Mouse (Mus musculus): ENCODE measurements around the gene Igfbp7.
A peak's percentile ranks its signal among the peaks of the same experiment; 100 is the strongest.

Gene Igfbp7

DNA sequence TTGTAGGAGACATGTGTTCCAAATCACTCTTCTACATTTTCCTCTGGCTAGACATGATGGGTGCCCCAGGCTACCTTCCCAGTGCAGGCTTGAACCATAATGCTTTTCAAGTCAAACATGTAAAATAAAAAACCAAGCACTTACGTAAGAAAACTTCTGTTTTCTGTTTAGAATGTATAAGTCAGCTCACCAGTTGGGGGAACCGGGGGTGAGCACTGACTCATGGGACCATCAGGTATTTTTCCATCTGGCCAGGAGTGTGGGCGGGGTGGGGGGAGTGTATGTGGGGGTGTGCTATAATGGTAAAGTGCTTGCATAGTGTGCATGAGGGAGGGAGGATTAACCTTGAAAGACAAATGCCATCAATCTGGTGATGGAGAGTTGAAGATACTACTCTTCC lies 29.8 kb downstream of the Igfbp7 start:
- no peak for DNase-seq

DNA sequence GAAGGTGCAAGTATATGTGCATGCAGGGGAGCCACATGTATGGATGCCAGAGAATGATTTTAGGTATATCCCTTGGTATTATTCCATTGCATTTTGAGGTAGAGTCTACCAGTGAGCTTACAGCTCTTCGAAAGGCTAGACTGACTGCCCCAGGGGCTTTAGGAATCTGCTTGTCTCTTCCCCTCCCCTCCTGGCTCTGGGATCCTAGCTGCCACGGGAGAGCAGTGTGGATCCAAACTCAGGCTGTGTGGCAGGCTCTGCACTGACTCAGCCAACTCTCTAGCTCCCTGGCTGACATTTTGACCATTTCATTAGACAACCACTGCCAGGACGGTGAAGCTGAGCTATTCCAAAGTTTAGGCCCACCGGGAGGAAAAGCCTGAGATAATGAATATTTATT lies 32.3 kb downstream of the Igfbp7 start:
- no peak for DNase-seq

DNA sequence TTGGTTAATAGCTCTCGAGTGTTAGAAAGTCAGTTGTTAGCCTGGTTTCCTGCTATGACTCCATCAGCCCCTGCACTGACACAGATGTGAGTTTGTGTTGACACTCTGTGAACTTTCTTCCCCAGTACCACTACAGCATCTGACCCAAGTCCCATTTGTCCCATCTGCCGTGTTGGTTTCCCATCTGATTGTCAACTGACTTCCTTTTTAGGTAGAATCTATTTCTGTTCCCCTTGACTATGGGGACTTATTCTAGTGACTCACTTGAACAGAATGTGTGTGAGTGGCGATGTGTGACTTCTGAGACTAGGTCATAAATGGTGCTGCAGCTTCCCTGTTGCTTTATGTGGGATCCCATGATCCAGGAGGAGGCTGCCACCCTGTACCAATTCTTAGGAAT lies 32.9 kb downstream of the Igfbp7 start:
- DNase-seq: no peak

DNA sequence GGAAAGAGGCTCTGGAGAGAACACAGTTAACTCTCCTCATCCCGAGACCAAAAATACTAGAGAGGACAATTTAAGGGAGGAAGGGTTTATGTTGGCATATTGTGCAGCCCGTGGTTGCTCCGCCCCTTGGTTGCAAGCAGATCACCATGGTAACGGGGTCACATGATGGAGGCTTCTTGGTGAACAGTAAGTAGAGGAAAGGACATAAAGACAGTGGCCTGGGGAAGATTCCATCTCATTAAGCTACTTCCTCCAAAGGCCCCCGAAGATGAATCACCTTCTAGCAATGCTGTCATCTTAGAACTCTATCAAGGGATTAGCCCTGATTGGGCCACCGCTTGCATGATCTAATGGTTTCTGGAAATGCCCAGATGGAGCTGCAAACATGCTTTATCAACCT lies 35.1 kb downstream of the Igfbp7 start:
- peak; percentile 39 for DNase-seq

DNA sequence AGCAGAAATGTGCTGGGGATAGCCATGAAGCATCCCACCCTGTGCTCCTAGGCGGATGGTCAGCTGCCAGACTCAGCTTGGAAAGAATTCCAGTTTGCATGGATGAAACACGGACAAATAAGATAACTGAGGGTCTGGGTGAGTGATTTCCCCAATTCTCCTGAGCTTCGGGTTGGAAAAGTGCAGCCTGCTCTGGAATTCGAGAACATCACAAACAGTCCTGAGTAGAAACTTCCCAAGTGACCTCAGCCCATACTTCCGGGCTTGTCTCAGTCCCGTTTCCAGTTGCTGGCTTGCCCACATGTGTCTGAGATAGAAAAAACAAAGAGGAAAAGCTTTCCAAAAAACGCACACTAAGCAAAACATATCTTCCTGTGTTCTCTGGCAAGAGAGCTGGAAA lies 35.6 kb downstream of the Igfbp7 start:
- no peak for DNase-seq

DNA sequence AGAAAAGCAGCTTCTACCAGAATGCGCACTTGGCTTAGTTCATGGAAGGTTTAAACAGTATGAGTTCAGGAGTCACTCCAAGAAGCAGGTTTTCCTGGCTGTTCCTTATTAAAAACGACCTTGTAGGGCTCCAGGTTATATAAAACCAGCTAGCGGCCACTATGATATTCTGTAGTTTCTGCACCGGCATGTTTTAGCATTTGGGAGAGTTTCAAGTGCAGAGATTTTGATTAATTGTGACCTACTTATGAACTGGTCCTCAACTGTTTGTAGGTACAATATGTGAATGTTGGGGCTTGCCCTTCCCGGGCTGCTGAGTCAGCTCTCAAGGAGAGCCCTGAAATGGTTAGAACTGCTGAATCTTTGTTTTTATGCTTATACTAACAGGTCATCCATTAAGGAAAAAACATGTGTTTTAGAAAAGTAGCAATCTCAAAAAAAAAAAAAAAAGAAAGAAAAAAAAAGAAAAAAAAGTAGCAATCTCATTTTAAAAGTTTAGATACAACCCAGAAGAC lies 37.4 kb downstream of the Igfbp7 start:
- no peak for DNase-seq

DNA sequence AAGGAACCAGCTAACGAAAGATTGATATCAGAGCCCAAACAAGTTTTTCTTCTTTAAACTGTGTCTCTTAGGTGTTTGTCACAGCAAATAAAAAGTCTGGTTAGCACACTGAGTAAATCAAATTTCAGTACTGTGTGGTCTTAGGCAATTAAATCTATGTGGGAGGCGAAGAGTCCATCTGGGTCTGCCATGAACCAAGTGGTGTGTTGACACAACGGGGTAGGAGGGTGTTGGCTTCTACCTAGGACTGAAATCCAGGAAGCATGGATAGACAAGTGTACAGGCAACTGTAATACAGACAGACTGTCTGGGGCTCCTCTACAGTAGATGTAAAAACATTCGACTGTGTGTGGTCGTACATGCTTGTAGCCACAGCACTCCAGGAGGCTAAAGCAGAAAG lies 38.4 kb downstream of the Igfbp7 start:
- DNase-seq: no peak

DNA sequence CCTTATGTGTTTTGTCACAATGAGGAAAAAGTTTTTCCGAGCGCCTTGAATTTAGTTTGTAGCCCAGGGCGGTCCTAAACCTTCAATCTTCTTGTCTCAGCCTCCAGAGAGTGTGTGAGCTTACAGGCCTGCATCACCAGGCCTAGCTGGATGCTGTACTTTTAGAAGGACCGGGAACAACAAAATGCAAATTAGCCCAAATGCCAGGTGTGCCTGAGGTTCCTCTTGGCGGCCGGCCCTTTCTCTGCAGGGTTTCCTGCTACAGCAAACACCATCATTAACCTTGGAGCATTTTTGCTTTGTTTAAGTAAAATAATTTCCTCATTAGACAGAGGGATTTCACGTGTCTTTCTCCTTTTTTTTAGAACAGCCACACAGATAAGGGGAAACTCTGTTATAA lies 39.6 kb downstream of the Igfbp7 start:
- no peak for DNase-seq

DNA sequence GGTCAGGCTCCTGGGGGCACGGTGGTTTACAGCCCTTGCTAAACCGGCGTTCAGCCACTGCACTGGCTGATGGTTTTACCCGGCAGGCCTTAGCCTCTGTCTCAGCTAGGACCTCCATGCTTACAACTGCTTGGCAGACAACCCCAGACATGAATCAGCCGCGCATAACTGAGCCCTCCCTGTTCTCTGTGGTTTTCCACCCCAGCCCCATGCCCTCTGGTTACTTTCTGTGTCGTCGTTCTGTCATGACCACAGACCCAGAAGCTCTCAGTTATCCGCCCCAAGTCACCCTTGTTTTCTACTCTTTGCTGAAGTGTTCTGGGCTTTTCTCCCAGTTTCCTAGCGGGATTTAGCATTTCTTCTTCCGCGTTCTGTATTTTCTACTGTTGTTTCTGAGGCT lies 40.2 kb downstream of the Igfbp7 start:
- DNase-seq: no peak

DNA sequence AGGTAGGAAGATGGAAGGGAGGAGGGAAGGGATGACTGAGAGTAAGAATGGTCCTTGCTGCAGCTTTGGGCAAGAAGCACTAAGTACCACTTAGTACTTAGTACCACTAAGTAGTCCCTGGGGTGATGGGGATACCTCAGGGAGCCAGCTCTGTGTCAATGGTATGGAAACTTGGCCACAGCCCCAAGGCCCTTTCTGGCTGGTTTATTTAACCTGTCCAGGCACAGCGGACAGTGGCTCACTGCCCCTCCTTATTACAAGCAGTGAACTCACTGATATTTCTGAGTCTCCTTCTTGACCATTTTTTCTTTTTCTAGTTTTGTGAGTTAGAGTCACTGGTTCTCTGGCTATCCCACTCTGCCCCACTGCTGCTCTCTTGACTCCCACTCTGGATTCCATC lies 40.7 kb downstream of the Igfbp7 start:
- no peak for DNase-seq

DNA sequence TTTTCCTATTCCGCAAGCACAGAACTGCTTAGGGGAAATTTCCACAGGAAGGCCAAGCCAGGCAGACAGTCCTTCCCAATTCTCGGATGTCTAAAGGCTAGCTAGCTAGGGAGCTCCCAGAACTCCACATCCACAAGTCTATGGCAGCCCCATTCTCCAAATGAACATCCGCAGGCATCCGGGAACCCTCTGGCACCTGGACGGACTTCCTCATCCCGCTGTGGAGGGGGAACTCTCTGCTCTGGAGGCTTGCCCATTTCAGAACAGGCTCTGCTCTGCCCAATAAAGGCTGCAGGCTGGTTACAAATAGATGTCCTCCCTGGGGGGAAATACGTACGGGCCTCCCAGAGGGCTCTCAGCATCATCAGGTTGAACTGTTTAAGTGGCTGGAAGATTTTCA lies 41.5 kb downstream of the Igfbp7 start:
- DNase-seq: no peak

DNA sequence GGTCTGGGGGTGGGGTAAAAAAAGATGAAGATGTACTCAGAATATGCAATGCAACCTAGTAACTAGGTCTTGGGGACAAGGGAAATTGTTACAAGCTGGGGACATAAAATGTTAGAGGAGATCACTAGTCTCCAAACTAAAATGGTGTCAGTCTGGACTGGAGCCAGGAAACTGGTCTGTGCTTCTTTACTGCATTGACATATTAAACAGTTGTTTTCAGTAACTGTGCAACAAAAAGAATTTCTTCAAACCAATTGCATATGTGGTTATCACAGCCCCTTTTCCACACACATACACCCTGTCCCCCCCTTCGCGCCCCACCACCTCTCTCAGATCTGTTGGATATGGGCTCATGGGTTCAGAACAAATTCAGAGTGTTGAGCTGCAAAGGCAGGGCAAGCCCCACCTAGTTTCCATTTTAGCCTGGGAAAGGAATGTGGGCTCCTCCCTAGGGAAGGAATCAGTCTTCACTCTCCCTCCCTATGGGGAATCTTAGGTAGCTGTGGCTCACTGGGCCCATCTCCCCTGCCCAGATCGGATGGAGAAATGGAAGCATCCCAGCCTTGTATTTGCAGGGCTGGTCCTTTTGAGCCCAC lies 43.3 kb downstream of the Igfbp7 start:
- DNase-seq: no peak

DNA sequence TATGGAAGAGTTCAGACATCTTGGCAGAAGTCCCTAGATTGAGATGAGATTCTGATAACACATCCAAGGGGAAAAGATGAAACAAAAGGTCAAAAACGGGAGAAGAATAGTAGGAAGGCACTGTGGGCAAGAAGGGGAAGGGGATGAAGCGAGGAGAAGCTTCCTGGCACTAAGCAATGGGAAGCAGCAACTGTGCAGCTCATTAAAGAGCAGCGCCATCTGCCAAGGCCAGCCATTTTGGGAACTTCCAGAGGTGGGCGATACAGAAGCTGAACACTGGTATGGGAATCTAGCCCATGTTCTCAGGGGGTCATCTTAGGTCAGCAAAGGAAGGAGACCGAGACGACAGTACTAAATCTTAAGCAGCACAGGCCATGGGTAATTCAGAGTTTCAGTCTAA lies 44.2 kb downstream of the Igfbp7 start:
- no peak for DNase-seq

DNA sequence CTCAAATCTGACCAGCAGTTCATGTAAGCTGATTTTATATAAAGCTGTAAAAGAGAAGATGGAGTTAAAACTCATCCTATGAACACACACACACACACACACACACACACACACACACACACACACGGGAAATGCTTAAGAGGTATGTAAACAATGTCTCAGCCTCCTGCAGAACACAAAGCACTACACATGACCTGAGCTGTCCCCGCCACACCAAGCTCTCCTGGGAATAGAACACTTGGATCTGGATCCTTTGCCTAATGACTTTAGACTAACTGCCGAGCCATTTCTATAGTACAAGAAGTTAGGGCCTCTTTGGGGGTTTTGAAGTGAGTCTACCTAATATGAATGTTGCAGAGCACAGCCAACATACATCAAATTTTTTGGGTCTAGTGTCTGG lies 45.7 kb downstream of the Igfbp7 start:
- no peak for DNase-seq

DNA sequence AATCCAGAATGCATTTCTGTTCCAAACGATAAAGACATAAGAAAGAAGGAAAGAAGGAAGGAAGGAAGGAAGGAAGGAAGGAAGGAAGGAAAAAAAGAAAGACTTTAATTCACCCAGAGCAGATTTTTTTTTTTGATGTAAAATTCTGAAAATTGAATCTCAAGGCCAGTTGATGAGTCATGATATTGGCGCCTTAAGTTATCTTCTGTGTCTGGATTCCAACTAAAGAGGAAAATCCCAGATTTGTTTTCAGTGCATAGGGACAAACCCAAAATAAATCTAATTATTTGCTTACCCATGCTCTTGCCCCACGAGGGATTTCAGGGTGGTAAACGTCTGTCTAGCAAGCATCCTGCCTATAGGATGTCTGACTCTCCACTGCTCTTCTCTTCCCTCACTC lies 46.8 kb downstream of the Igfbp7 start:
- DNase-seq: no peak

DNA sequence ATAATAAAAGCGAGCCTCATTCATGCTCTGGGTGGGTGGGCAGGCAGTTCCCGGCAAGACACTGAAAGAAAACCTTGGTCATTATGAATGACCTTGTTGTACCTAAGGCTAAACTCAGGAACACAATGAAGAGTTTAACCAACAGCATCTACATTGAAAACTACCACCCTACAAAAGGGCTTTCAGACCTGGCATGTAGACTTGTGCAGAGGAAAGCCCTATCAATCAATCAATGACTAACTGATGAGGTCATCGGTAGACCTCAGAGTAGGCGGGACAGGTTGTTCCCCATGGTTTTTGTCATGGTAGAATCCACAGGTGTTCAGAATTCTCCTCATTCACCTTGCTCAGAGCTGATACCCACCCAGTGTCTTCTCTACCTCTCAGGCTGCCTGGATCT lies 47.9 kb downstream of the Igfbp7 start:
- DNase-seq: no peak

DNA sequence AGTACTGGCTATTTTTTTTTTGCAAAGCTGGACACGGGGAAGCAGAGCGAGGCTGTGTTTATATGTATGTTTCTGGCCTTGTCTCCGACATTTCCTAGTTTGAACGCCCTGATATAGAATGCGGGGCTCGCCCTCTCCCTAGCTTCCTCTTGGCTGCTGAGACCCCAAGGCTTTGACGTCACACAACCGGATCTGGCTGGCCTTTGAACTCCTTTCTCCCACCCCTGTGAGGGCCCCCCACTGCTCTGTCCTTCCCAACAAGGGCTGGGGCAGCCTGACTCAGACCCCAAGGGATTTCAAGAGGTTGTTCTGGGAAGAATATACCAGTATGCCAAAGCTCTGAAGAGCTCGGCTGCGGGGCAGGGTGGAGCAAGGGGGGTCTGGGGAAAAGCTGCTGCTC lies 49.5 kb downstream of the Igfbp7 start:
- DNase-seq: peak; percentile 61

DNA sequence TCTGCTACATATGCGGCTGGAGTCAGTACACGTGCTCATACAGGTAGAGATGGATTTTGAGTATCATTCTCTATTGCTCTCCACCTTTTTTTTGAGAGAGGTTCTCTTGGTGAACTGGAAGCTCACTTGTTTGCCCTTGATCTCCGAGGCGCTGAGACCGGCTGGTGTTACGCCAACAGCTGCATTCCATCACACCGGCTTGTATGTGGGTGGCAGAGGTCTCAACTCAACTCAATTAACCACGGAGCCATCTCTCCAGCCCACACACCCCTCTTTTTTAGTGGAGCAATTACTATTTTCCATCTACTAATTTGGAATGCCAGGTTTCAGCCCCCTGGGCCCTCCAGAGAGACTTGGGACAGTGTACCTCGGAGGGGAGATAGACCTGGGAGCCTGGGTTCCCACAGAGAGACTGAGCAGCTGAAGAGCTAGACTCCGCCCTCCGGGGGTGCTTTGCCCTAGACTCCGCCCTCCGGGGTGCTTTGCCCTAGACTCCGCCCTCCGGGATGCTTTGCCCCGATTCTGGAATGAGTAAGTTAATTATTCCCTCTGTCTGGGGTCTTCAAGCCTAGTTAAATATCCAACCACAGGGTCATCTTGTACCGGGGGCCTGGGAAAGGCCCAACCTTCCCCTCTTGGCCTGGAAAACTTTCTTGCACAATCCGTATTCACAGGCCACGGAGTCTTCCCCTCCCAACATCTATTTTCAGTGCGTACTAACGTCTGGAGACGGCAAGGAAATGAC lies 50.3 kb downstream of the Igfbp7 start:
- DNase-seq: peak; percentile 78

DNA sequence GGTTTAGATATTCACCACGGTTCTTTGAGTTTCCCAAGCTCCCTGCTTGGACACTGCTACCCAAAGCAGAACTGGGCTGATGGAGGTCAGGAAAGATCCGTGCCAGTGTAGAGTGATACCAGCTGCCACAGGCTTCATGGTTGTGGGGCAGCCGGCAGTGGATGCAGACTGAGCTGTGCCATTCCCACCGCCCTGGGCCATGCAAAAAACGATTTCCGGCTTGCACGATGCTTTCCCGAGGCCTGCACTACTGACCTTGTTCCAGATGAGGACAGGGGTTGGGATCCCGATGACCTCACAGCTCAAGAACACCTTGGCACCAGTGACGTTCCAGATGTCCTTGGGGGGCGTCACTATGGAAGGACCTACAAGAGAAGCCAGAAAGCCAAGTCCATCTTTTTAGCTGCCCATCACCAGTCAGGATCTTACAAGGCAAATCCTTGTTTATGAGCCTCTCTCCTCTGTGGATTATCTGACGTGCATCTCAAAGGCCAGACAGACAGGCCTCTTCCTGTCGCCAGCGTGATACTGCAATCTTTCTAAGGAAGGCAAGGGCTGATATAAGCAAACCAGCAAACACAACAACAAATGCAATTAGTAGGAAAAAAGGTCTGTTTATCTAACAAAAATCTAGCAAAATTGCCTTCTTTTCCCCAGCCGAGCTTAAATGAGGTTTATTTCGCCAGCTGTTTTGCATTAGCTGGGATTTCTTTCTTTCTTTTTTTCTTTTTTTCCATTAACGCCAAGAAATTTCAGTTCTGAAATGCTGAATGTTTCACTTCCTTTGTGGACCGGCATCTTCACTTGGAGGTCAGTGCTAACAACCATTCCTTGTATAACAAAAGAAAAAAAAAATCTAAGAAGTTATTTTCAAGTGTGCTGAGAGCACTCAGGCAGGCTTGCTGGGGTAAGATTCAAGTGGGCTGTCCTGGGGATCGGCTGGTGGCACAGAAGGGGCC lies 52.3 kb downstream of the Igfbp7 start:
- peak; percentile 16 for DNase-seq

DNA sequence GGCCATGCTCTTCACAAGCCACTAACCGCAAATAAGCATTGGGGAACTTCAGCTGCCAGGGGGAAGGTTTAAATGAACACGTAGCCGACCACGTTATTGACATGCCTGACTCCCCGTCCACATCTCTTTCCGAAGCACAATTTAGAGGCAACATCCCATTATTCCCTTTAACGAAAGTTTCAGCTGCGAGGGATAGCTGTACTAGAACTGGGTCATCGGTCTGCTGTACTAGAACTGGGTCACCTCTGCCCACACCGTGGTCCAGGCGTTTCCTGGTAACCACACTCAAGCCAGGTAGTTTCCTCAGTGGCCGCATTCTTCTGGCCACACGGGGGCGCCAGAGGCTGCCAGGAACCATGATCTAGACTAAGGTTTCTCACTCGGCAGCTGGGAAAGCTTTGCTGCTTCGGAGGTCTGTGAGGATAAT lies 53.5 kb downstream of the Igfbp7 start:
- DNase-seq: peak; percentile 91

DNA sequence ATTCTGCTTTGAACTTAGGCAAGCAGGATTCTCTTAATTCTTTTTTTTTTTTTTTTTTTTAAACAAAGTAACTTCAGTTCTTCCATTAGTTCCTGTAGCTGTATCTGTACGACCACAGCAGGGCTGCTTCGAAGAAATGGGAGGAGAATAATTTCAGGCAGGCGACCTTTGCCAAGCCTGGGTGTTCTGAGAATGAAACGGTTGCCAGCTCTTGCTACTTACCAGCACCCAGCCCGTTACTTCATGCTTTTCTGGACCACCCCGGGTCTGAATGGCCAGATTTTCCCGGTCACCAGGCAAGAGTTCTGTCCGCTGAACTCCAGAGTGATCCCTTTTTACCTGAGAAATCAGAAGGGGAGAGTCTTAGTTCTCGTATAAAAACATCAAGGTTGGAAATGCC lies 56.1 kb downstream of the Igfbp7 start:
- no peak for DNase-seq

DNA sequence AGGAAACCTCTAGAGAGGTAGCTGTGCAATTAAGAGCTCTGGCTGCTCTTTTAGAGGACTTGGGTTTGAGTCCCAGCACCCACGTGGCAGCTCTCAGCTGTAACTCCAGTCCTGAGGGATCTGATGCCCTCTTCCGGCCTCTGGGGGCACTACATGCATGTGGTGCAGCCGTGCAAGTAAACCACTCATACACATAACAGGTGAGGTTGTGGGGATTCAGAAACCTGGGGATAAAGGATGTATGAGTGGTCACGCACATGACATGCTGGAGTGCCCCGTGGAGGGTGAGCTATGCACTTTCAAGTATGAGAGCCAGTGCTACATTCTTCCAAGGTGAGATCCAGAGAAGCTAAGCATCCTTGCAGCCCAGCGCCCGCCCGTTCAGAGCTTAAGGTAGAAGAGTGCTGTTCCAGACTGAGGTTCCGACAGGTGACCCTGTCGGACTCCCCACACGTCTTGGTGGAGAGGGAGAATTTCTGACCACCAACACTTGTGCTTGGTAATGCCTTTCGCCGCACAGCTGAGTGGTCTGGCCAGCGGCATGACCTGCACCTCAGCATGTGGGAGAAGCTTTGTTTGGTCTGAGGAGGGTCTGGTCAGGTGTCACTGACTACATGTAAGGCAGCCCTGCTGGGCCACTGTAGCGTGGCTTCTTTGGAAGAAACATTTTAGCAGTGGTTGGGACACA lies 57.7 kb downstream of the Igfbp7 start:
- DNase-seq: no peak

DNA sequence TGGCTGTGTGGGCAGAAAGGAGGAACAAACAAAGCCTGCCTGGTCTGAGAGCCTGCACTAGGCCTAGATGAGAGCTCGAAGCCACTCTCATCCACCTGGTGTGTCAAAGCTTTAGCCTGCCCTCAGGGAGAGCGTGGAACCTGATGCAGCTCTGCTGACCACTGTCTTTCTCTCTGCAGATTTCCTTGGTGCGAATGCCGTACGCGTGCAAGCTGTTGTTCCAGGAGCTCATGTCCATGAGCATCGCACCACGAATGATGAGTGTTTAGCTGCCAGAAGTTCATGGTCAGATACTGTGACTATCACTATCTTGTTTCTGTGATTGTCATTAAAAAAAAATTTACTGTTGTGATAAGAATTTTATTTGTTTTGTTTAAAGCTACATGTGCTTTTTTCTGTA lies 58.9 kb downstream of the Igfbp7 start:
- no peak for DNase-seq

All from retina, postnatal 1 day (tissue).